Mouse (Mus musculus): ENCODE results near the gene Sh3bp4.

GRCm38 (mm10) chr1:89079239-89079638 lies 9.0 kb downstream of the Sh3bp4 start:
- TF ChIP-seq POLR2A (IDR thresholded peaks at IDR 0.05; ENCODE audit: low read depth, low read length) (no peak), CTCF (IDR thresholded peaks at IDR 0.05; ENCODE audit: extremely low read depth, insufficient read depth, insufficient read length, insufficient replicate concordance) (no peak)
